Comparison of ENCODE assay signal across 9 mouse cellular contexts in genomic region chr15:103279750-103280149, GRCm38 (mm10). TPM values are rescaled to one million over a fixed set of nuclear protein-coding genes. Genes with fewer than 3 reads are reported as not detected.
A peak's percentile ranks its signal among the peaks of the same experiment; 100 is the strongest.
DNase-seq lines count a peak whose midpoint lies in the region; ATAC-seq lines count a peak whose summit lies in the region.
"Had no signal": no experiment of that assay in that cellular context is flagged by ENCODE, and none has a peak within 500 bp of the region (broad histone marks: within the 10 kb centered on the region; RNA-seq: fewer than 3 reads in every experiment).

No protein-coding gene starts in this region.

- H3K4me3 ChIP-seq in midbrain, embryonic 14.5 days (replicated peaks; ENCODE audit: low read depth, low read length), result no peak overlapping the region
- no peak overlapping the region for H3K4me3 ChIP-seq in midbrain, embryonic 15.5 days
- H3K4me3 ChIP-seq: limb, embryonic 12.5 days had no signal

- H3K9me3 ChIP-seq in midbrain, embryonic 14.5 days (ENCODE audit: control insufficient read depth, low read length), result no peaks in the 10 kb centered on the region
- no peaks in the 10 kb centered on the region for H3K9me3 ChIP-seq in midbrain, embryonic 15.5 days
- H3K9me3 ChIP-seq: limb, embryonic 12.5 days had no signal

- no peak for ATAC-seq in midbrain, embryonic 14.5 days (ENCODE audit: low FRiP score, low TSS enrichment)
- no peak for ATAC-seq in midbrain, embryonic 15.5 days (replicated peaks)

- peak; percentile 56 for DNase-seq in embryo, embryonic 11 days
- DNase-seq in embryo, embryonic 10 days (ENCODE audit: low spot score), result no peak
- DNase-seq in midbrain, embryonic 14.5 days, result peak; percentile 52
- DNase-seq in kidney, postnatal 36 days, result peak; percentile 30 to 75
- DNase-seq in splenic B cell, adult 2 months (ENCODE audit: low read depth, low spot score), result peak; percentile 71
- DNase-seq in left cerebral cortex, adult 8-10 months (ENCODE audit: low spot score in 2 of 2), result no peak
- no peak for DNase-seq in heart, postnatal 25 days (ENCODE audit: low spot score)

- no peak overlapping the region for H3K9ac ChIP-seq in midbrain, embryonic 14.5 days (replicated peaks; ENCODE audit: low read length)
- no peak overlapping the region for H3K9ac ChIP-seq in midbrain, embryonic 15.5 days
- H3K9ac ChIP-seq: limb, embryonic 12.5 days had no signal

- intact Hi-C loops in heart, postnatal 25 days (cut with DNase I), result loop anchor here (2.0 kb wide), 1 partner anchor 29 kb away; no protein-coding TSS in a partner anchor

- 66% methylated on average over 3 of the region's 3 CpGs for WGBS in midbrain, embryonic 14.5 days
- WGBS in midbrain, embryonic 15.5 days, result 58% methylated on average over 3 of the region's 3 CpGs

- H3K36me3 ChIP-seq in midbrain, embryonic 14.5 days (ENCODE audit: control insufficient read depth, insufficient read depth, low read length), result no peaks in the 10 kb centered on the region
- no peaks in the 10 kb centered on the region for H3K36me3 ChIP-seq in midbrain, embryonic 15.5 days (replicated peaks)
- no peaks in the 10 kb centered on the region for H3K36me3 ChIP-seq in splenic B cell, adult 2 months (ENCODE audit: control insufficient read depth, insufficient read depth, low read length, poor library complexity, severe bottlenecking)

- H3K4me1 ChIP-seq in midbrain, embryonic 14.5 days (ENCODE audit: control insufficient read depth, insufficient read depth, low read length), result no peaks in the 10 kb centered on the region
- H3K4me1 ChIP-seq in midbrain, embryonic 15.5 days, result peaks cover 2% of the 10 kb centered on the region

- no peaks in the 10 kb centered on the region for H3K27me3 ChIP-seq in midbrain, embryonic 14.5 days (ENCODE audit: control insufficient read depth, insufficient read depth, low read length)
- H3K27me3 ChIP-seq in midbrain, embryonic 15.5 days (replicated peaks), result no peaks in the 10 kb centered on the region
- no peaks in the 10 kb centered on the region for H3K27me3 ChIP-seq in splenic B cell, adult 2 months (ENCODE audit: control insufficient read depth, insufficient read depth, low read length, poor library complexity, severe bottlenecking)
- H3K27me3 ChIP-seq: limb, embryonic 12.5 days had no signal

- no peak overlapping the region for H3K27ac ChIP-seq in midbrain, embryonic 14.5 days (replicated peaks; ENCODE audit: low read depth, low read length)
- no peak overlapping the region for H3K27ac ChIP-seq in midbrain, embryonic 15.5 days
- H3K27ac ChIP-seq: limb, embryonic 12.5 days had no signal

- H3K4me2 ChIP-seq in midbrain, embryonic 14.5 days (ENCODE audit: low read length), result no peak overlapping the region
- no peak overlapping the region for H3K4me2 ChIP-seq in midbrain, embryonic 15.5 days
- H3K4me2 ChIP-seq: limb, embryonic 12.5 days had no signal

RNA-seq across cellular contexts. Expression of gene Copz1, which starts 7.2 kb away (rescaled TPM):
- 197 and 231 TPM in 2 replicates for polyA plus RNA-seq in midbrain, embryonic 14.5 days (2014; fragmentation: Nextera tagmentation; extraction: Ambion mirVana)
- polyA plus RNA-seq in midbrain, embryonic 15.5 days (2015; fragmentation: Nextera tagmentation; extraction: Ambion mirVana), result 197 and 203 TPM in 2 replicates
- total RNA-seq in left cerebral cortex, adult 8-10 months (2022), result 10 to 100 TPM; 90.9 to 93.2 (median 91.9) TPM
- total RNA-seq in heart, postnatal 25 days (2021), result 10 to 100 TPM; 51.8 to 53.4 TPM

RNA-seq across cellular contexts. Expression of gene Nfe2, which starts 21.5 kb away (rescaled TPM):
- 0.49 and 0.62 TPM in 2 replicates for polyA plus RNA-seq in midbrain, embryonic 14.5 days (2014; fragmentation: Nextera tagmentation; extraction: Ambion mirVana)
- polyA plus RNA-seq in midbrain, embryonic 15.5 days (2015; fragmentation: Nextera tagmentation; extraction: Ambion mirVana), result 0.63 and 0.92 TPM in 2 replicates
- not detected for total RNA-seq in left cerebral cortex, adult 8-10 months (2022)
- total RNA-seq in heart, postnatal 25 days (2021), result under 1 TPM; 0.42 to 0.64 TPM

RNA-seq across cellular contexts. Expression of gene Gpr84, which starts 30.7 kb away (rescaled TPM):
- 0.16 and 0.26 TPM in 2 replicates for polyA plus RNA-seq in midbrain, embryonic 14.5 days (2014; fragmentation: Nextera tagmentation; extraction: Ambion mirVana)
- polyA plus RNA-seq in midbrain, embryonic 15.5 days (2015; fragmentation: Nextera tagmentation; extraction: Ambion mirVana), result 0.31 and 0.34 TPM in 2 replicates
- 1 to 10 TPM in 2 of 4 experiments, under 1 TPM in 2; 0.76 to 6.8 (median 2.8) TPM for total RNA-seq in left cerebral cortex, adult 8-10 months (2022)
- total RNA-seq in heart, postnatal 25 days (2021), result not detected

RNA-seq across cellular contexts. Expression of gene Hnrnpa1, which starts 39.5 kb away (rescaled TPM):
- 764 and 768 TPM in 2 replicates for polyA plus RNA-seq in midbrain, embryonic 14.5 days (2014; fragmentation: Nextera tagmentation; extraction: Ambion mirVana)
- polyA plus RNA-seq in midbrain, embryonic 15.5 days (2015; fragmentation: Nextera tagmentation; extraction: Ambion mirVana), result 669 and 721 TPM in 2 replicates
- total RNA-seq in left cerebral cortex, adult 8-10 months (2022), result 100 to 1,000 TPM; 254 to 309 (median 279) TPM
- 100 to 1,000 TPM; 133 to 153 TPM for total RNA-seq in heart, postnatal 25 days (2021)

RNA-seq across cellular contexts. Expression of gene Cbx5, which starts 40.1 kb away (rescaled TPM):
- polyA plus RNA-seq in midbrain, embryonic 14.5 days (2014; fragmentation: Nextera tagmentation; extraction: Ambion mirVana), result 159 and 177 TPM in 2 replicates
- polyA plus RNA-seq in midbrain, embryonic 15.5 days (2015; fragmentation: Nextera tagmentation; extraction: Ambion mirVana), result 147 and 153 TPM in 2 replicates
- 100 to 1,000 TPM; 174 to 198 (median 181) TPM for total RNA-seq in left cerebral cortex, adult 8-10 months (2022)
- total RNA-seq in heart, postnatal 25 days (2021), result 10 to 100 TPM; 55.9 to 63.9 TPM

Comparison
In these comparisons a context has a peak if more than half of its experiments do, and no peak if none do; other contexts are left out.
1. DNase-seq: peak in embryo, embryonic 11 days (single experiment), midbrain, embryonic 14.5 days (single experiment), kidney, postnatal 36 days (2 of 2) and splenic B cell, adult 2 months (single experiment); none in embryo, embryonic 10 days (single experiment), left cerebral cortex, adult 8-10 months (0 of 2) and heart, postnatal 25 days (single experiment).